Mouse (Mus musculus) left cerebral cortex, adult 2 months (tissue): ENCODE data around the gene 4933415A04Rik. TPM values are rescaled to one million over a fixed set of nuclear protein-coding genes. Genes with fewer than 3 reads are reported as not detected.

ENCODE experiments used
- DNase-seq, 2 experiments: peaks; one replicate each; pipeline ENCODE4 v3.0.0; 2021 to 2022; ENCODE audit warnings: low spot score in 2 of 2, mixed read lengths in 1 of 2; ENCODE audit errors: extremely low spot score in 1 of 2
- H3K27ac ChIP-seq: fragments of 200-600 bp; 2 replicates; pipeline ENCODE4 v1.8.1; 2022
- H3K4me3 ChIP-seq: fragments of 200-600 bp; 2 replicates; pipeline ENCODE4 v1.8.1; 2022
- CTCF ChIP-seq: fragments of 200-600 bp; IDR thresholded peaks from 2 replicates; pipeline ENCODE4 v1.8.1; 2022; ENCODE audit warnings: antibody characterized with exemption, mild to moderate bottlenecking, moderate library complexity
- intact Hi-C: fragments of 180-260 bp; cut with DNase I; formaldehyde crosslinking; loops from one replicate; pipeline ENCODE4 v1.15.1; 2025
- total RNA-seq, 2 experiments: library from RNA; stranded (reverse); gene quantifications; 2 replicates each; pipeline ENCODE4 v1.2.3; 2021

4933415A04Rik gene
- total RNA-seq, 2 experiments from 2014 or later = 0.61 to 0.77 TPM

- DNase-seq = no peak
- TF ChIP-seq CTCF = no peak
- H3K27ac ChIP-seq = no peak overlapping the region
- intact Hi-C loops = no loop called here
- H3K4me3 ChIP-seq = no peak overlapping the region
Observed at GRCm38 (mm10) chr11:43552675-43553074, 34.2 kb upstream of the 4933415A04Rik start.

GRCm38 (mm10) chr11:43556538-43556937 lies 30.3 kb upstream of the 4933415A04Rik start:
- Histone ChIP-seq H3K27ac (no peak overlapping the region), H3K4me3 (no peak overlapping the region)
- peak; percentile 26 for TF ChIP-seq CTCF
- intact Hi-C loops = no loop called here
- no peak for DNase-seq

- no peak for TF ChIP-seq CTCF
- intact Hi-C loops = no loop called here
- peak; percentile 28 to 56 for DNase-seq
- H3K4me3 ChIP-seq = no peak overlapping the region
- no peak overlapping the region for H3K27ac ChIP-seq
Observed at GRCm38 (mm10) chr11:43559515-43560292, 27.1 kb upstream of the 4933415A04Rik start.

- Histone ChIP-seq H3K4me3 (no peak overlapping the region), H3K27ac (no peak overlapping the region)
- TF ChIP-seq CTCF = no peak
- intact Hi-C loops = no loop called here
- DNase-seq = no peak
Observed at GRCm38 (mm10) chr11:43563654-43564244, 23.1 kb upstream of the 4933415A04Rik start.

GRCm38 (mm10) chr11:43565414-43565813 lies 21.4 kb upstream of the 4933415A04Rik start:
- intact Hi-C loops = no loop called here
- no peak for TF ChIP-seq CTCF
- no peak for DNase-seq
- H3K27ac ChIP-seq = no peak overlapping the region
- H3K4me3 ChIP-seq = no peak overlapping the region

- Histone ChIP-seq H3K27ac (no peak overlapping the region), H3K4me3 (no peak overlapping the region)
- DNase-seq = no peak
- TF ChIP-seq CTCF = no peak
- intact Hi-C loops = no loop called here
Observed at GRCm38 (mm10) chr11:43565852-43566251, 21.0 kb upstream of the 4933415A04Rik start.

GRCm38 (mm10) chr11:43566696-43567095 lies 20.1 kb upstream of the 4933415A04Rik start:
- TF ChIP-seq CTCF = no peak
- intact Hi-C loops = no loop called here
- peak in 1 of 2 experiments; percentile 20 for DNase-seq
- Histone ChIP-seq H3K27ac (no peak overlapping the region), H3K4me3 (no peak overlapping the region)

GRCm38 (mm10) chr11:43568263-43568662 lies 18.6 kb upstream of the 4933415A04Rik start:
- DNase-seq = peak; percentile 19 to 32
- H3K27ac ChIP-seq = no peak overlapping the region
- H3K4me3 ChIP-seq = no peak overlapping the region
- intact Hi-C loops = no loop called here
- TF ChIP-seq CTCF = peak; percentile 72

GRCm38 (mm10) chr11:43569188-43569587 lies 17.7 kb upstream of the 4933415A04Rik start:
- no peak for TF ChIP-seq CTCF
- intact Hi-C loops = no loop called here
- Histone ChIP-seq H3K27ac (peak overlapping the region; percentile 13; the same call in 1 of the 2 replicates), H3K4me3 (no peak overlapping the region)
- no peak for DNase-seq

- Histone ChIP-seq H3K4me3 (no peak overlapping the region), H3K27ac (peak overlapping the region; percentile 13; the same call in 1 of the 2 replicates)
- DNase-seq = peak; percentile 31 to 41
- no peak for TF ChIP-seq CTCF
- intact Hi-C loops = no loop called here
Observed at GRCm38 (mm10) chr11:43569595-43569994, 17.2 kb upstream of the 4933415A04Rik start.

- TF ChIP-seq CTCF = no peak
- Histone ChIP-seq H3K27ac (no peak overlapping the region), H3K4me3 (no peak overlapping the region)
- intact Hi-C loops = no loop called here
- DNase-seq = no peak
Observed at GRCm38 (mm10) chr11:43575061-43575375, 11.8 kb upstream of the 4933415A04Rik start.

- no peak for TF ChIP-seq CTCF
- intact Hi-C loops = no loop called here
- Histone ChIP-seq H3K27ac (no peak overlapping the region), H3K4me3 (no peak overlapping the region)
- DNase-seq = no peak
Observed at GRCm38 (mm10) chr11:43575376-43576151, 11.3 kb upstream of the 4933415A04Rik start.
